Mouse (Mus musculus) cortical plate, adult 2 months (tissue): Measurements from ENCODE around the gene Specc1.

Experiments used
- CTCF ChIP-seq: fragments of 200-500 bp; IDR thresholded peaks from 2 replicates; pipeline ENCODE4 v1.5.1; 2011; ENCODE audit warnings: mild to moderate bottlenecking, control low read depth, low read length; ENCODE audit not compliant: insufficient read depth; ENCODE audit errors: extremely low read depth
- POLR2A ChIP-seq: fragments of 200-500 bp; IDR thresholded peaks from 2 replicates; pipeline ENCODE4 v1.6.1; 2011; ENCODE audit warnings: mild to moderate bottlenecking, low read length, control low read depth; ENCODE audit not compliant: insufficient read depth; ENCODE audit errors: extremely low read depth

- no peak for TF ChIP-seq POLR2A
- TF ChIP-seq CTCF: no peak
Observed at GRCm38 (mm10) chr11:62053928-62054327, 97.4 kb downstream of the Specc1 start.
